Mouse (Mus musculus) ovary, postnatal 10 days (tissue): ENCODE data around the gene Wnt11.

Experiments
- DNase-seq: peaks from one replicate; pipeline ENCODE4 v3.0.0; 2022; ENCODE audit warnings: low spot score

Wnt11 gene

GRCm38 (mm10) chr7:98867053-98867793 is 32.3 kb downstream of the Wnt11 start:
- no peak for DNase-seq

- DNase-seq, result no peak
Observed at GRCm38 (mm10) chr7:98867794-98868150, 32.9 kb downstream of the Wnt11 start.

GRCm38 (mm10) chr7:98869070-98869469 is 34.2 kb downstream of the Wnt11 start:
- DNase-seq, result no peak

- no peak for DNase-seq
Observed at GRCm38 (mm10) chr7:98870791-98871190, 35.9 kb downstream of the Wnt11 start.

- DNase-seq, result no peak
Observed at GRCm38 (mm10) chr7:98871882-98872281, 37.0 kb downstream of the Wnt11 start.

GRCm38 (mm10) chr7:98873316-98873715 is 38.4 kb downstream of the Wnt11 start:
- DNase-seq, result no peak

GRCm38 (mm10) chr7:98874411-98874951 is 39.6 kb downstream of the Wnt11 start:
- DNase-seq, result no peak

- no peak for DNase-seq
Observed at GRCm38 (mm10) chr7:98875390-98875990, 40.6 kb downstream of the Wnt11 start.

- DNase-seq, result no peak
Observed at GRCm38 (mm10) chr7:98876119-98876518, 41.2 kb downstream of the Wnt11 start.

- no peak for DNase-seq
Observed at GRCm38 (mm10) chr7:98879176-98879575, 44.3 kb downstream of the Wnt11 start.

GRCm38 (mm10) chr7:98881887-98882286 is 47.0 kb downstream of the Wnt11 start:
- no peak for DNase-seq

GRCm38 (mm10) chr7:98887811-98888261 is 52.9 kb downstream of the Wnt11 start:
- no peak for DNase-seq

- no peak for DNase-seq
Observed at GRCm38 (mm10) chr7:98888810-98889209, 53.9 kb downstream of the Wnt11 start.

GRCm38 (mm10) chr7:98889211-98889610 is 54.3 kb downstream of the Wnt11 start:
- no peak for DNase-seq

- no peak for DNase-seq
Observed at GRCm38 (mm10) chr7:98893144-98893543, 58.2 kb downstream of the Wnt11 start.

- DNase-seq, result no peak
Observed at GRCm38 (mm10) chr7:98894305-98894704, 59.4 kb downstream of the Wnt11 start.

- DNase-seq, result no peak
Observed at GRCm38 (mm10) chr7:98894768-98895167, 59.9 kb downstream of the Wnt11 start.

- DNase-seq, result no peak
Observed at GRCm38 (mm10) chr7:98895501-98896095, 60.7 kb downstream of the Wnt11 start.

- no peak for DNase-seq
Observed at GRCm38 (mm10) chr7:98897323-98897722, 62.4 kb downstream of the Wnt11 start.

- no peak for DNase-seq
Observed at GRCm38 (mm10) chr7:98899815-98900214, 64.9 kb downstream of the Wnt11 start.

GRCm38 (mm10) chr7:98901120-98901519 is 66.2 kb downstream of the Wnt11 start:
- DNase-seq, result no peak

GRCm38 (mm10) chr7:98903884-98904283 is 69.0 kb downstream of the Wnt11 start:
- no peak for DNase-seq
